Mouse (Mus musculus) embryonic facial prominence, embryonic 11.5 days (tissue): ENCODE measurements around the gene Cacnb1. TPM values are rescaled to one million over a fixed set of nuclear protein-coding genes. Genes with fewer than 3 reads are reported as not detected.

Experiments
- ATAC-seq: fragments of 200-750 bp; cut with Nextera tagmentation; replicated peaks from 2 replicates; pipeline ENCODE4 v1.8.0; 2017; ENCODE audit warnings: low read depth; ENCODE audit not compliant: insufficient number of reproducible peaks, low FRiP score, low TSS enrichment
- DNase-seq: peaks from one replicate; pipeline ENCODE4 v3.0.0-alpha.2; 2015; ENCODE audit warnings: low spot score
- H3K27ac ChIP-seq: fragments of 300-500 bp; sonication (generic); replicated peaks from 2 replicates; pipeline ENCODE4 v1.5.1; 2014; ENCODE audit warnings: mild to moderate bottlenecking, low read depth, low read length, control low read depth
- H3K27me3 ChIP-seq: fragments of 300-500 bp; sonication (generic); 2 replicates; pipeline ENCODE4 v1.6.1; 2014; ENCODE audit warnings: mild to moderate bottlenecking, low read length, moderate library complexity, mixed read lengths; ENCODE audit not compliant: control insufficient read depth, insufficient read depth
- H3K36me3 ChIP-seq: fragments of 300-500 bp; sonication (generic); replicated peaks from 2 replicates; pipeline ENCODE4 v1.6.1; 2014; ENCODE audit warnings: low read depth, mild to moderate bottlenecking, low read length, moderate library complexity, mixed read lengths; ENCODE audit not compliant: control insufficient read depth, insufficient read depth
- H3K4me1 ChIP-seq: fragments of 300-500 bp; sonication (generic); 2 replicates; pipeline ENCODE4 v1.6.1; 2014; ENCODE audit warnings: low read length, mixed read lengths; ENCODE audit not compliant: control insufficient read depth, insufficient read depth
- H3K4me2 ChIP-seq: fragments of 300-500 bp; sonication (generic); 2 replicates; pipeline ENCODE4 v1.6.1; 2014; ENCODE audit warnings: low read depth, mild to moderate bottlenecking, control low read depth, low read length, moderate library complexity
- H3K4me3 ChIP-seq: fragments of 300-500 bp; sonication (generic); 2 replicates; pipeline ENCODE4 v1.5.1; 2014; ENCODE audit warnings: low read depth, low read length, control low read depth
- H3K9ac ChIP-seq: fragments of 300-500 bp; sonication (generic); replicated peaks from 2 replicates; pipeline ENCODE4 v1.6.1; 2014; ENCODE audit warnings: mild to moderate bottlenecking, control low read depth, low read length
- H3K9me3 ChIP-seq: fragments of 300-500 bp; sonication (generic); replicated peaks from 2 replicates; pipeline ENCODE4 v1.6.1; 2016; ENCODE audit warnings: mild to moderate bottlenecking, low read length, inconsistent platforms, mixed read lengths; ENCODE audit not compliant: control insufficient read depth
- WGBS: fragments of 180-500 bp; shearing (Covaris S2); extraction: QIAGEN DNeasy Blood & Tissue Kit; methylation state at CpG from one replicate; pipeline ENCODE4 v1.1.7; 2014; 5-methylcytosine and 5-hydroxymethylcytosine counted together
- polyA plus RNA-seq: library from polyadenylated mRNA; unstranded; fragments of >200 nt; fragmentation: Nextera tagmentation; extraction: Ambion mirVana; gene quantifications from 2 replicates; pipeline ENCODE4 v1.2.1, GENCODE M21; 2014

Cacnb1 gene
- 6.5 and 6.6 TPM in 2 replicates for polyA plus RNA-seq

DNA sequence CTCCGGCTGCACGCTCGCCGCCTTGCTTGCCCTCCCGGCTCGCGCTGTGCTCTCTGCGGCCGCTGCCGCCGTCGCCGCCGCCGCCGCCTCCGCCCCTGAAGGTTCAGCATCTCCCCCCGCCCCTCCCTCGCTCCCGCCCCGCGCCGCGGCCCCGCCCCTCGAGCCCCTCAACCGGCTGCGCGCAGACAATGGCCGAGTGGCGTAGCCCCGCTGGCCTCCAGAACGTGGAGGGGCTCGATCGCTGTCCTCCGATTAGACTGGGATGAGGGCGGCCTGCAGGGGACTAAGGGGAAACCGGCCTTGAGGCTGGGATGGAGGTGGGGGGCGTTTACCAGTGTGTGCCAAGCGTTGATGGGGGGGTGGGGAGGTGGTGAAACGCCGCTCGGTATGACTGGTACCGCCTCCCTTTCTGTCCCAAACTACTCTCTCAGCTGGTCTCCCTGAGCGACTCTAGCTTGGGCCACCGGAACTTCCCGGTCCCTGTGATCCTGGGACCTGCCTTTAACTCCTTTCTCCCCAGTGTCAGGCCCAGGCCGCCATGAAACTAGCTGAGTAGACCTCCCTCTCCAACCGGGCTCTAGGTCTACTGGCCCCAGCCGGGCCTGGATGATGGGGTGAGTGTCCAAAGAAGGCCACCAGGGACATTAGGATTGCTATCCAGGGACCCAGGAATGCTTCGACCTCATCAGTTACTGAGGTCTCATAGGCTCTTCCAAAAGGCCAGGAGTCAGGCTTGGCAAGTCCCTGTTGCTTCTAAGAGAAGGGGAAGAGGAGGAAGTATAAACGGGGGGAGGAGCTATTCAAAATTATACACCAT lies at the start of gene Cacnb1:
Gene Cacnb1, minus strand, starts transcription at position 480 of the 817 bp plus-strand sequence.
- no peaks in the 10 kb centered on the region for H3K9me3 ChIP-seq
- peak within 1 kb of the TSS; percentile 72 for H3K4me2 ChIP-seq
- H3K27me3 ChIP-seq, result no peaks in the 10 kb centered on the region
- H3K36me3 ChIP-seq, result no peaks in the 10 kb centered on the region
- peak within 1 kb of the TSS; percentile 58 for H3K4me3 ChIP-seq
- peak; percentile 45 for ATAC-seq
- H3K27ac ChIP-seq, result peak within 1 kb of the TSS; percentile 89
- H3K9ac ChIP-seq, result peak within 1 kb of the TSS; percentile 93
- DNase-seq, result peak; percentile 82
- H3K4me1 ChIP-seq, result peaks cover 17% of the 10 kb centered on the region
- WGBS, result under 1% methylated on average over 41 of the region's 52 CpGs

DNA sequence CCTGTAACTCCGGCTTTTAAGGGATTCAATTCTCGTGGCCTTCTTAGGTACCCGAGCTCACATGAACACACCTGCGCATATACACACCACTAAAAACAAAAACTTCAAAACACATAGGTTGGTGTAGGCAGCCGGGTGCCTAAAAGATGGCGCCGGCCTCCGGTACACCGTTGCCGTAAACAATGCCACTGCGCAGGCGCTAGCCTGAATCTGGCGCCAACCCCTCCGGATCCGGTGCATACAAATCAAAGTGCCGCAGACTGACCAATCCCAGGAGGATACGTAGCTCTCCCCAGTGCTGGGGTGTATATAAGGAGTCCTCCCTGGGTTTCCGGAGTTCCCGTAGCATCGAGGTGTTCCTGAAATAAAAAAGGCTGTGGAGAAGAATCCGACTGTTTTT lies 44.4 kb upstream of the Cacnb1 start:
- WGBS, result 94% methylated on average over 21 of the region's 21 CpGs
- no peaks in the 10 kb centered on the region for H3K4me1 ChIP-seq
- DNase-seq (no peak), ATAC-seq (no peak)
- H3K9me3 ChIP-seq, result no peaks in the 10 kb centered on the region
- H3K4me3 ChIP-seq, result no peak overlapping the region
- no peak overlapping the region for H3K9ac ChIP-seq
- H3K27me3 ChIP-seq, result no peaks in the 10 kb centered on the region
- no peak overlapping the region for H3K4me2 ChIP-seq
- no peak overlapping the region for H3K27ac ChIP-seq
- no peaks in the 10 kb centered on the region for H3K36me3 ChIP-seq

DNA sequence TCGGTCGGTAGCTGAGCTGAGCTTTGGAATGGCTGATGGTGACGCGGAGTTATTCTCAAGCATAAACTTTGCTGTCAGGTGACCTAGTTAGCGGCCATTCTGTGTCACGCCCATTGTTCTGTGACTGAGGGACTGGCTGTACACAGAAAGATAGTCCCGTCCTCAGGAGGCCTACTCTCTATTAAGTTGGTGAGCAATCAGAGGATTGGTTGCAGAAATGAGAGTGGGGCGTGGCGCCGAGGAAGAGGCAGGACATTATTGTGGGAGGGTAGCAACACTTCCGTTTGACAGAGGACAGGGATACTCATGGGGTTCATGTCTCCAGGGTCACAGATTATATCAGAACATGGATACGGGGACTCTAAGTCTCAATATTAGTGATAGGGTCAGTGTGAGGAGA lies 43.4 kb upstream of the Cacnb1 start:
- no peak overlapping the region for H3K9ac ChIP-seq
- no peak for DNase-seq
- H3K9me3 ChIP-seq, result no peaks in the 10 kb centered on the region
- H3K27me3 ChIP-seq, result no peaks in the 10 kb centered on the region
- no peak overlapping the region for H3K4me3 ChIP-seq
- 92% methylated on average over 12 of the region's 12 CpGs for WGBS
- no peak overlapping the region for H3K4me2 ChIP-seq
- no peaks in the 10 kb centered on the region for H3K36me3 ChIP-seq
- H3K27ac ChIP-seq, result no peak overlapping the region
- H3K4me1 ChIP-seq, result no peaks in the 10 kb centered on the region
- ATAC-seq, result no peak

DNA sequence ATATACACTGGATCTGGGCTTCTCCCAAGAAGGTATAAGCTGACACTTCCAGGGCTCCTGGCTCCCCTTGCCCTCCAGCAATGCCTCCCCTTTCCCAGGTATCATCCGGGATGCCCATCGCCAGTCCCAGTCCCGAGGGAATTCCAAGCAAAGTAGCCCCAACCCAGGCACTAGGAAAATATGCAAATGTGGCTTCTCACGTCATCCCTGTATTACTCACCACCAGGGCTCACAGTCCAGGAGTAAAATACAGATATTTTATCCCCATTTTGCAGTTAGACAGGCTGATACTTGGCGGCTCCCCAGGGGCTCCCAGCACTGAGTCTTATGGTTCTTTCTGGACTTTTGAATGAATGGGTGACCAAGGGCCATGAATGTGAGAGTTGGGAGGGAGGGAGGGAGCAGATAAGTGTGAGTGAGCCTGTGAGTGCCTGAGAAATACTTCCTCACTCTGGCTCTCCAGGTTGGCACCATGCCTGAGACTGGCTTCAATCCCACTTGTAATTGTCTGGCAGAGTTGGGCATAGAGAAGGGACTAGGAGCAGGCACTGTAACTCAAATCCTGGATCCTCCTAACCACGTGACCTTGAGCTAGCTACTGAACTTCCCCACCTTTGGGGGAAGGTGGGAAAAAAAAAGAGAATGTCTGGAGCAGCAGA lies 39.2 kb upstream of the Cacnb1 start:
- Histone ChIP-seq H3K36me3 (no peaks in the 10 kb centered on the region), H3K27me3 (no peaks in the 10 kb centered on the region; the same call in 1 of the 2 replicates), H3K4me3 (no peak overlapping the region), H3K4me1 (no peaks in the 10 kb centered on the region), H3K27ac (no peak overlapping the region), H3K9me3 (no peaks in the 10 kb centered on the region), H3K4me2 (no peak overlapping the region), H3K9ac (no peak overlapping the region)
- no peak for DNase-seq
- 59% methylated on average over 6 of the region's 6 CpGs for WGBS
- ATAC-seq, result no peak

DNA sequence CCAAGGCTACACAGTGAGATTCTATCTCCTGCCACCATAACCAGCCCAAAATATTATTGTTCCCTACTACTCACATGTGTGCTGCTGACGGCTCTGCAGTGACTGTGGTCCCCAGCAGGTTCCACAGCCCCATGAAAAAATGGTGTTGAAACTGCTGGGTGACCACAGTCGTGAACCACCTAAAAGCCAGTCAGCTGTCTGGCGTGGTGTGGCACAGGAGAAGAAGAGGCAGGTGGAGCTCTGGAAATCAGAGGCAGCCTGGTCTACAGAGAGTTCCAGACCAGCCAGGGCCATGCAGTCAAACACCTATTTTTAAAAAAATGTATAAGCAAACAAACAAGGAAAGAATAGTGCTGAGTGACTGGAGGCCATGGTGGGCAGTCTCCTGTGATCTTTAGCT lies 38.6 kb upstream of the Cacnb1 start:
- 83% methylated on average over 3 of the region's 3 CpGs for WGBS
- DNase-seq (no peak), ATAC-seq (no peak)
- Histone ChIP-seq H3K4me2 (no peak overlapping the region), H3K9me3 (no peaks in the 10 kb centered on the region), H3K36me3 (no peaks in the 10 kb centered on the region), H3K4me3 (no peak overlapping the region), H3K4me1 (no peaks in the 10 kb centered on the region), H3K27me3 (no peaks in the 10 kb centered on the region; the same call in 1 of the 2 replicates), H3K9ac (no peak overlapping the region), H3K27ac (no peak overlapping the region)

DNA sequence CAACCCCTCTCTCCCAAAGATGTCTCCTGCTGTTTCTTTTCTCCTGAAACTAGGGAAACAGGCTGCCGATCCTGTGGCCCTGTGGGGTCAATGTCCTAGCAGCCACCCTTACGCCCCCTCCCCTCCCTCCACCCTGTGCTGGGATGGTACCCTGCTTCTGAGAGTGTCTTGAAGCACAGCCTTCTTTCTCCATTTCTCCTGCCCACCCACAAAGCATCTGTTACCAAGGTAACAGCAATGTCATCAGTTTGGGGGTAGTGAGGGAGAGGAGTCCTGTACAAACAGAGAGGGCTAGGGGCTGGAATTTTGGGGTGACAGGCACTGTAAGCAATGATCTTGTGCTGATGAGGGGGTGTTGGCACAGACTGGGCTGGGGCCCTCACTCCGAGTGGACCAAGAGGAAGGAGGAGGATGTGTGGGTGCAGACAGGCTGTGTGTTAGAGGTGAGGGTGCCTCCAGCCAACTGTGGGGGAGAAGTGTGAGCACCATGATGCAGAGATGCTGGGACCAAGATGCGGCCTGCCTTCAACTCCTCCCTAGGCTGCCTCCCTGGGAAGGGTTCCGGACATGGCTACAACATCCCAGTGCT lies 37.4 kb upstream of the Cacnb1 start:
- H3K9me3 ChIP-seq, result no peaks in the 10 kb centered on the region
- H3K4me3 ChIP-seq, result no peak overlapping the region
- ATAC-seq (no peak), DNase-seq (no peak)
- H3K27ac ChIP-seq, result no peak overlapping the region
- H3K27me3 ChIP-seq, result no peaks in the 10 kb centered on the region; the same call in 1 of the 2 replicates
- H3K9ac ChIP-seq, result no peak overlapping the region
- WGBS, result 77% methylated on average over 5 of the region's 5 CpGs
- H3K4me2 ChIP-seq, result no peak overlapping the region
- H3K36me3 ChIP-seq, result no peaks in the 10 kb centered on the region
- H3K4me1 ChIP-seq, result no peaks in the 10 kb centered on the region

DNA sequence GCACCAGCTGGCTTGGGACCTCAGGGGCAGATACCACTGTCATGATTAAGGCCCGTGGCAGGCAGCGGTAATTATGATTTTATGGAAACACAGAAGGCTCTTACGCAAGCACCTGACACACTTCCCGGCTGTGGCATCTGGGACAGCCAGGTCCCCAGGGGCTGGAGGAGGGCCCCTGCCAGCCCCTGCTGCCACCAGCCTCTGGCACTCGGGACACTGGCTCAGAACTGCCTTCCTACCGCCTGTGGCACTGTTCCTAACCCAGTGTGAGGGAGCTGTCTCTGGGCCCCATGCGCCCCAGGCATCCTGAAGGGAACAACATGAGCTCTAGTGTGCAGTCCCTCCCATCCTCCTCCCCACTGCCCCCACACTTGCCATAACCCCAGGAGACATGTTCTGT lies 36.8 kb upstream of the Cacnb1 start:
- DNase-seq, result no peak
- Histone ChIP-seq H3K4me1 (no peaks in the 10 kb centered on the region), H3K27ac (no peak overlapping the region), H3K9ac (no peak overlapping the region), H3K36me3 (no peaks in the 10 kb centered on the region), H3K27me3 (no peaks in the 10 kb centered on the region; the same call in 1 of the 2 replicates), H3K9me3 (no peaks in the 10 kb centered on the region), H3K4me2 (no peak overlapping the region), H3K4me3 (no peak overlapping the region)
- no peak for ATAC-seq
- 57% methylated on average over 7 of the region's 7 CpGs for WGBS

DNA sequence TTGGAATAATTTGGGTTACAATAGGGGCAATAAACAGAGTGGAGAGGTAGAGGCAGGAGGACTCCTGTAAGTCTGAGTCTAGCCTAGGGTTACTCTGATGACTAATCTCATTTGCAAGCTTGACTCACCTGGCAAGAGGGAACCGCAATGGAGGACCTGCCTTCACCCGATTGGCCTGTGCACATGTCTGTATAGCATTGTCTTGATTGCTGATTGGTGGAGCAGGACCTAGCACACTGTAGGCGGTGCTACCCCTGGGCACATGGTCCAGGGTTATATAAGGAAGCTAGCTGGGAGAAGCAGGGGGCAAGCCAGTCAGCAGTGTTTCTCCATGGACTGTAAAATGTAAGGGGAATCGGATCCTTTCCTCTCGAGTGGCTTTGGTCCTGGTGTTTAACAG lies 35.2 kb upstream of the Cacnb1 start:
- no peak overlapping the region for H3K27ac ChIP-seq
- H3K4me1 ChIP-seq, result no peaks in the 10 kb centered on the region
- ATAC-seq (no peak), DNase-seq (no peak)
- H3K4me3 ChIP-seq, result no peak overlapping the region
- WGBS, result 81% methylated on average over 5 of the region's 5 CpGs
- no peaks in the 10 kb centered on the region for H3K9me3 ChIP-seq
- no peak overlapping the region for H3K9ac ChIP-seq
- H3K36me3 ChIP-seq, result no peaks in the 10 kb centered on the region
- no peak overlapping the region for H3K4me2 ChIP-seq
- H3K27me3 ChIP-seq, result peaks cover 3% of the 10 kb centered on the region
